Mouse (Mus musculus): ENCODE measurements around the gene Cxcl9. TPM values are rescaled to one million over a fixed set of nuclear protein-coding genes. Genes with fewer than 3 reads are reported as not detected.

Cxcl9 gene
- polyA plus RNA-seq, 1 experiment from 2014 or later = not detected

GRCm38 (mm10) chr5:92331635-92332338, 3.9 kb upstream of the Cxcl9 start, which contains the start of gene Art3:
Gene Art3, plus strand, starts transcription at chr5:92331827.
- ATAC-seq (replicated peaks; ENCODE audit: insufficient number of reproducible peaks, low FRiP score, low TSS enrichment) = no peak
- Histone ChIP-seq H3K4me1 (ENCODE audit: control insufficient read depth, insufficient read depth, low read length) (no peaks in the 10 kb centered on the region), H3K27me3 (ENCODE audit: control insufficient read depth, insufficient read depth, low read length) (no peaks in the 10 kb centered on the region), H3K4me2 (peak within 1 kb of the TSS; percentile 23), H3K27ac (ENCODE audit: low read depth, low read length) (peak within 1 kb of the TSS; percentile 58), H3K9ac (ENCODE audit: low read depth, low read length) (no peak within 1 kb of the TSS), H3K36me3 (ENCODE audit: control insufficient read depth, insufficient read depth, low read length) (no peaks in the 10 kb centered on the region), H3K4me3 (ENCODE audit: low read depth, low read length) (no peak within 1 kb of the TSS), H3K9me3 (replicated peaks; ENCODE audit: control insufficient read depth, low read length) (no peaks in the 10 kb centered on the region)
- 82% methylated on average over 17 of the region's 17 CpGs for WGBS (ENCODE audit: insufficient replicate concordance)

DNA sequence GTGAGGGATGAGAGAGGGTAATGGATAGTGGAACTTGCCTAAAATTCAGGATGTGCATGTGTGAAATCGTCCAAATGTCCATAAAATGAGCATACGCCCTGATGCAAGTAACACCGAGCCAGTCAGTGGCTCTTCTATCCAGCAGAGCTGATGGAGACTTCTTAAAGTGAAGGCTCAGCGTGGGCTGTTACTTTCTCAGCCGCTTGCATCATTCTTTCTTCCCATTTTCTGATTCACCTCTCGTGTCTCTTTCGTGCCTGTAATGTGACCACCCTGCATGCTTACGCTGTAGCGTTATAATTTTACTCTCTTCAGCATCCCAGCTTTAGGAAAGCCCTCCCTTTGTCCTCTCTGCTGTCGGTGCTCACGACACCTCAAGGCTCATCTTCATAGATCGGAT, 3.2 kb upstream of the Cxcl9 start:
- H3K27me3 ChIP-seq (ENCODE audit: control insufficient read depth, insufficient read depth, low read length) = no peaks in the 10 kb centered on the region
- H3K4me1 ChIP-seq (ENCODE audit: control insufficient read depth, insufficient read depth, low read length) = no peaks in the 10 kb centered on the region
- no peak overlapping the region for H3K4me2 ChIP-seq
- ATAC-seq (replicated peaks; ENCODE audit: insufficient number of reproducible peaks, low FRiP score, low TSS enrichment) = no peak
- no peak overlapping the region for H3K4me3 ChIP-seq (ENCODE audit: low read depth, low read length)
- no peaks in the 10 kb centered on the region for H3K9me3 ChIP-seq (replicated peaks; ENCODE audit: control insufficient read depth, low read length)
- H3K9ac ChIP-seq (ENCODE audit: low read depth, low read length) = no peak overlapping the region
- 85% methylated on average over 12 of the region's 12 CpGs for WGBS (ENCODE audit: insufficient replicate concordance)
- no peaks in the 10 kb centered on the region for H3K36me3 ChIP-seq (ENCODE audit: control insufficient read depth, insufficient read depth, low read length)
- H3K27ac ChIP-seq (ENCODE audit: low read depth, low read length) = no peak overlapping the region

- H3K36me3 ChIP-seq (ENCODE audit: control insufficient read depth, insufficient read depth, low read length) = no peaks in the 10 kb centered on the region
- WGBS (ENCODE audit: insufficient replicate concordance) = 73% methylated on average over 6 of the region's 6 CpGs
- H3K4me3 ChIP-seq (ENCODE audit: low read depth, low read length) = no peak overlapping the region
- H3K27me3 ChIP-seq (ENCODE audit: control insufficient read depth, insufficient read depth, low read length) = no peaks in the 10 kb centered on the region
- no peak overlapping the region for H3K27ac ChIP-seq (ENCODE audit: low read depth, low read length)
- H3K4me1 ChIP-seq (ENCODE audit: control insufficient read depth, insufficient read depth, low read length) = no peaks in the 10 kb centered on the region
- H3K9me3 ChIP-seq (replicated peaks; ENCODE audit: control insufficient read depth, low read length) = no peaks in the 10 kb centered on the region
- H3K4me2 ChIP-seq = no peak overlapping the region
- H3K9ac ChIP-seq (ENCODE audit: low read depth, low read length) = no peak overlapping the region
- no peak for ATAC-seq (replicated peaks; ENCODE audit: insufficient number of reproducible peaks, low FRiP score, low TSS enrichment)
Observed at GRCm38 (mm10) chr5:92327367-92327766, 512 bp downstream of the Cxcl9 start.

DNA sequence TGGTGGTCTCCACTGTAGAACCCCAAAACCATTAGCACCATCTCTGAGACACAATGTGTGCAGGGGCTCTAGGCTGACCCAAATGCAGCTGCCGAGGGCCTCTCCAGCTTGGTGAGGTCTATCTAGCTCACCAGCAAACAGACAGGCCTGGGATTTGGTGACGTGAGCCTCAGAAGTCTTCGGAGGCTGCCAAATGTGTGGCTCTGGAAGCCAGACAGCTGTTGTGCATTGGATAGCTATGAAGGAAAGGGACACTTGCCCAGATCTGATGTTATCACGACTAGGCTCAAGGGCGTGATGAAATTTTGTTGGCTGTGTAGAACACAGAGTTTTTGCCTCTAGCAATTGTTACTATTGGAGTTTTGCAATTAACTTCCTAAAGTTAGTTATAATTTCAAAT, 4.6 kb downstream of the Cxcl9 start:
- Histone ChIP-seq H3K4me2 (no peak overlapping the region), H3K4me1 (ENCODE audit: control insufficient read depth, insufficient read depth, low read length) (no peaks in the 10 kb centered on the region), H3K9ac (ENCODE audit: low read depth, low read length) (no peak overlapping the region), H3K36me3 (ENCODE audit: control insufficient read depth, insufficient read depth, low read length) (no peaks in the 10 kb centered on the region), H3K27ac (ENCODE audit: low read depth, low read length) (no peak overlapping the region), H3K4me3 (ENCODE audit: low read depth, low read length) (no peak overlapping the region), H3K9me3 (replicated peaks; ENCODE audit: control insufficient read depth, low read length) (no peaks in the 10 kb centered on the region), H3K27me3 (ENCODE audit: control insufficient read depth, insufficient read depth, low read length) (no peaks in the 10 kb centered on the region)
- ATAC-seq (replicated peaks; ENCODE audit: insufficient number of reproducible peaks, low FRiP score, low TSS enrichment) = no peak
- 56% methylated on average over 5 of the region's 5 CpGs for WGBS (ENCODE audit: insufficient replicate concordance)

- H3K27ac ChIP-seq (ENCODE audit: low read depth, low read length) = no peak overlapping the region
- no peaks in the 10 kb centered on the region for H3K4me1 ChIP-seq (ENCODE audit: control insufficient read depth, insufficient read depth, low read length)
- no peaks in the 10 kb centered on the region for H3K36me3 ChIP-seq (ENCODE audit: control insufficient read depth, insufficient read depth, low read length)
- WGBS (ENCODE audit: insufficient replicate concordance) = 77% methylated on average over 4 of the region's 4 CpGs
- no peaks in the 10 kb centered on the region for H3K9me3 ChIP-seq (replicated peaks; ENCODE audit: control insufficient read depth, low read length)
- H3K9ac ChIP-seq (ENCODE audit: low read depth, low read length) = no peak overlapping the region
- H3K27me3 ChIP-seq (ENCODE audit: control insufficient read depth, insufficient read depth, low read length) = no peaks in the 10 kb centered on the region
- H3K4me3 ChIP-seq (ENCODE audit: low read depth, low read length) = no peak overlapping the region
- no peak for ATAC-seq (replicated peaks; ENCODE audit: insufficient number of reproducible peaks, low FRiP score, low TSS enrichment)
- no peak overlapping the region for H3K4me2 ChIP-seq
Observed at GRCm38 (mm10) chr5:92322612-92323011, 5.3 kb downstream of the Cxcl9 start.

DNA sequence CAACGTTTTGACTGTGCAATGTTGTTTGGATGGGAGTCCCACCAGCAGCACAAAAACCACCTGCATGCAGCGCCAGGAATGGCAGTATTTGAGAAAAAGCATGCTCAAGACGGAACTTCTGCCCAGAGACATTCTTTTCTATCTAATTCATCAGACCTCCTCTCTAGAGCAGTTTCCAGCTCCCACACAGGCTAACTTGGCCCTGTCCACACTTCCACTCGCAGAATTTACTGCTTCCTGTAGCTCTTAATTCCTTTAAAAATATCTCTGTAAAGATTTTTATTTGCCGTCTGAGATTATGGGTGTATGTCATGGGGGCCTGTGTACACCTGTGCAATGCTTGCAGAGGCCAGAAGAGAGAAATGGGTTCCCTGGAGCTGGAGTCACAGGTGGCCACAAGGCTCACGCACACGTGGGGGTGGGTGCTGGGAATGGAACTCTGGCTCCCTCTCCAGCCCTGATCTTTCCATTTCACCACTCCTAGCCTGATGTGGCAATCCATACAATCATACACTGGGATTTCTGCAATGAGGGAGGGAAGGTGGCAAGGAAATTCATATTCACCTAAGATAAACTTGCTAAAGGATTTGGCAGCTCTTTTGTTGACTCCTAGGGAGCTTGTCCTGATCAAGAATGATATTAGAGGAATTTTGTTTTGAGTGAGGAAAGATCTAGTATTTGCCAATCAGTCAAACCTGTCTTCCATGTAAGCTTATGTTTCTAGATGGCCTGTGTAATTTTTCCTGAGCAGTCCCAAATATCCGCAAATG, 6.1 kb downstream of the Cxcl9 start:
- Histone ChIP-seq H3K4me2 (no peak overlapping the region), H3K9ac (ENCODE audit: low read depth, low read length) (no peak overlapping the region), H3K4me1 (ENCODE audit: control insufficient read depth, insufficient read depth, low read length) (no peaks in the 10 kb centered on the region), H3K9me3 (replicated peaks; ENCODE audit: control insufficient read depth, low read length) (no peaks in the 10 kb centered on the region), H3K27ac (ENCODE audit: low read depth, low read length) (no peak overlapping the region), H3K4me3 (ENCODE audit: low read depth, low read length) (no peak overlapping the region), H3K36me3 (ENCODE audit: control insufficient read depth, insufficient read depth, low read length) (no peaks in the 10 kb centered on the region), H3K27me3 (ENCODE audit: control insufficient read depth, insufficient read depth, low read length) (no peaks in the 10 kb centered on the region)
- 62% methylated on average over 8 of the region's 8 CpGs for WGBS (ENCODE audit: insufficient replicate concordance)
- no peak for ATAC-seq (replicated peaks; ENCODE audit: insufficient number of reproducible peaks, low FRiP score, low TSS enrichment)

DNA sequence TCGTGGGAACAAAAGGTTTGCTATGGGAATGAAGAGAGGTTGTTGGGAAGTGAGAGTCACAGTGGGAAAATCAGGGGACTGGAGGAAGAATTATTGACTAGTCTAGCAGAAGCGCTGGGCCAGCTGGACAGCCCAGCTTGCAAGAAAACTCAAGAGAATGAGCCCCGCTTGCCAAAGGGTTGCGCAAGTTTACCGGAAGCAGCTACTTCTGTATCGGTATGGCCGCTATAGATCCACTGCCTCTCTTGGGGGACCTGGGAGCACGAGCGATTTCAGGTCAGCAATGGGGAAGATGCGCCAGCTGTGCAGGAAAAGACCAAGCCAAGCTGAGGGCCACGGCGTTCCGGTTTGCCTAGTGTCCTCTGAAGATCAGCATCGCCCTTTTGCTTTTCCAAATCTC, 9.3 kb downstream of the Cxcl9 start:
- H3K36me3 ChIP-seq (ENCODE audit: control insufficient read depth, insufficient read depth, low read length) = no peaks in the 10 kb centered on the region
- 83% methylated on average over 14 of the region's 14 CpGs for WGBS (ENCODE audit: insufficient replicate concordance)
- no peak overlapping the region for H3K4me3 ChIP-seq (ENCODE audit: low read depth, low read length)
- H3K9me3 ChIP-seq (replicated peaks; ENCODE audit: control insufficient read depth, low read length) = no peaks in the 10 kb centered on the region
- ATAC-seq (replicated peaks; ENCODE audit: insufficient number of reproducible peaks, low FRiP score, low TSS enrichment) = no peak
- H3K27ac ChIP-seq (ENCODE audit: low read depth, low read length) = no peak overlapping the region
- H3K4me1 ChIP-seq (ENCODE audit: control insufficient read depth, insufficient read depth, low read length) = no peaks in the 10 kb centered on the region
- no peak overlapping the region for H3K4me2 ChIP-seq
- no peaks in the 10 kb centered on the region for H3K27me3 ChIP-seq (ENCODE audit: control insufficient read depth, insufficient read depth, low read length)
- H3K9ac ChIP-seq (ENCODE audit: low read depth, low read length) = no peak overlapping the region

- Histone ChIP-seq H3K27ac (ENCODE audit: low read depth, low read length) (no peak overlapping the region), H3K9ac (ENCODE audit: low read depth, low read length) (no peak overlapping the region), H3K4me1 (ENCODE audit: control insufficient read depth, insufficient read depth, low read length) (no peaks in the 10 kb centered on the region), H3K9me3 (replicated peaks; ENCODE audit: control insufficient read depth, low read length) (no peaks in the 10 kb centered on the region), H3K4me3 (ENCODE audit: low read depth, low read length) (no peak overlapping the region), H3K4me2 (no peak overlapping the region), H3K36me3 (ENCODE audit: control insufficient read depth, insufficient read depth, low read length) (no peaks in the 10 kb centered on the region), H3K27me3 (ENCODE audit: control insufficient read depth, insufficient read depth, low read length) (no peaks in the 10 kb centered on the region)
- 75% methylated on average over 7 of the region's 7 CpGs for WGBS (ENCODE audit: insufficient replicate concordance)
- no peak for ATAC-seq (replicated peaks; ENCODE audit: insufficient number of reproducible peaks, low FRiP score, low TSS enrichment)
Observed at GRCm38 (mm10) chr5:92318119-92318518, 9.8 kb downstream of the Cxcl9 start.
